Mouse (Mus musculus): ENCODE measurements at regions not wholly inside any gene's neighbourhood (a gene's known extent, or its start where the extent isn't known, plus 50 kb on each side); places are given as distances from the start of the nearest gene placed in this dataset.

GRCm38 (mm10) chr13:83099908-83100307 is 403.9 kb upstream of the Mef2c start:
- no peak for ATAC-seq (replicated peaks; ENCODE audit: poor library complexity)

GRCm38 (mm10) chr13:83110610-83111009 is 393.2 kb upstream of the Mef2c start:
- ATAC-seq (replicated peaks; ENCODE audit: poor library complexity), result no peak

GRCm38 (mm10) chr13:83111503-83111902 is 392.3 kb upstream of the Mef2c start:
- peak; percentile 68 for ATAC-seq (replicated peaks; ENCODE audit: poor library complexity)

- peak; percentile 84 for ATAC-seq (replicated peaks; ENCODE audit: poor library complexity)
Observed at GRCm38 (mm10) chr13:83112323-83112722, 391.5 kb upstream of the Mef2c start.

GRCm38 (mm10) chr13:83112741-83113140 is 391.1 kb upstream of the Mef2c start:
- peak; percentile 39 for ATAC-seq (replicated peaks; ENCODE audit: poor library complexity)

GRCm38 (mm10) chr13:83113808-83114207 is 390.0 kb upstream of the Mef2c start:
- ATAC-seq (replicated peaks; ENCODE audit: poor library complexity), result no peak

GRCm38 (mm10) chr13:83114401-83114800 is 389.4 kb upstream of the Mef2c start:
- ATAC-seq (replicated peaks; ENCODE audit: poor library complexity), result peak; percentile 51

GRCm38 (mm10) chr13:83115691-83116090 is 388.1 kb upstream of the Mef2c start:
- ATAC-seq (replicated peaks; ENCODE audit: poor library complexity), result no peak

- ATAC-seq (replicated peaks; ENCODE audit: poor library complexity), result no peak
Observed at GRCm38 (mm10) chr13:83120343-83120742, 383.5 kb upstream of the Mef2c start.

- no peak for ATAC-seq (replicated peaks; ENCODE audit: poor library complexity)
Observed at GRCm38 (mm10) chr13:83123596-83123995, 380.2 kb upstream of the Mef2c start.

GRCm38 (mm10) chr13:83124651-83125050 is 379.2 kb upstream of the Mef2c start:
- no peak for ATAC-seq (replicated peaks; ENCODE audit: poor library complexity)

GRCm38 (mm10) chr13:83126438-83126837 is 377.4 kb upstream of the Mef2c start:
- no peak for ATAC-seq (replicated peaks; ENCODE audit: poor library complexity)

- ATAC-seq (replicated peaks; ENCODE audit: poor library complexity), result peak; percentile 73
Observed at GRCm38 (mm10) chr13:83131129-83131981, 372.5 kb upstream of the Mef2c start.

GRCm38 (mm10) chr13:83131982-83132354 is 371.9 kb upstream of the Mef2c start:
- no peak for ATAC-seq (replicated peaks; ENCODE audit: poor library complexity)

GRCm38 (mm10) chr13:83132671-83133638 is 370.9 kb upstream of the Mef2c start:
- no peak for ATAC-seq (replicated peaks; ENCODE audit: poor library complexity)

- no peak for ATAC-seq (replicated peaks; ENCODE audit: poor library complexity)
Observed at GRCm38 (mm10) chr13:83143316-83143715, 360.5 kb upstream of the Mef2c start.

GRCm38 (mm10) chr13:83154626-83155124 is 349.2 kb upstream of the Mef2c start:
- ATAC-seq (replicated peaks; ENCODE audit: poor library complexity), result no peak

- ATAC-seq (replicated peaks; ENCODE audit: poor library complexity), result no peak
Observed at GRCm38 (mm10) chr13:83159969-83160368, 343.9 kb upstream of the Mef2c start.

- ATAC-seq (replicated peaks; ENCODE audit: poor library complexity), result no peak
Observed at GRCm38 (mm10) chr13:83162761-83163160, 341.1 kb upstream of the Mef2c start.

GRCm38 (mm10) chr13:83175086-83175485 is 328.7 kb upstream of the Mef2c start:
- ATAC-seq (replicated peaks; ENCODE audit: poor library complexity), result no peak

- ATAC-seq (replicated peaks; ENCODE audit: poor library complexity), result no peak
Observed at GRCm38 (mm10) chr13:83201931-83202671, 301.7 kb upstream of the Mef2c start.
